Mouse (Mus musculus) small intestine, adult 2 months (tissue): ENCODE measurements around the gene Nrg4.

Experiments
- CTCF ChIP-seq: fragments of 200-500 bp; IDR thresholded peaks from 2 replicates; pipeline ENCODE4 v1.5.1; 2012; ENCODE audit warnings: low read depth, mild to moderate bottlenecking, control low read depth, inconsistent platforms, low read length, moderate library complexity, mixed read lengths; ENCODE audit not compliant: insufficient replicate concordance, insufficient read length; ENCODE audit errors: extremely low read depth
- POLR2A ChIP-seq: fragments of 200-500 bp; IDR thresholded peaks from 2 replicates; pipeline ENCODE4 v1.6.1; 2012; ENCODE audit warnings: low read depth, mild to moderate bottlenecking, control low read depth, inconsistent platforms, low read length, moderate library complexity

DNA sequence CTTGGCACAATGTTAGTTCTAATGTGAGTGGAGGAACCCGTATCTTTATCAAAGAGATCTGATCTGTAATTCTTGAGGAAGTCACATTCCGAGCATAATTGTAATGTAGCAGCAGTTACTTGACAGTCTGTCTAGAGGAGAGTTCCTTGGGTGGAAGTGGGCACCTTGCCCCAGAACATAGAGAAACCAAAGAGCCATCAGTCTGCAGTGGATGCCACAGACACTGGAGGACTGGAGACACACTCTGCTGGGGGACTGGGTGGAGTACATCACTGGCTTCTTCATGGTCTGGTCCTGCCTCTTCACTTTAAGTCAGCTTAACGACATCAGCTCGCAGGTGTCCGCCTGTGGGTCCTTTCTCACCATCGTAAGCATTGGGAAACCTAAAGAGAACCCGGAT, 17.5 kb upstream of the Nrg4 start:
- TF ChIP-seq CTCF (no peak), POLR2A (no peak)
